Mouse (Mus musculus) stomach, postnatal 0 days (tissue): Measurements from ENCODE around the gene Cd300lf. TPM values are rescaled to one million over a fixed set of nuclear protein-coding genes. Genes with fewer than 3 reads are reported as not detected.

Experiments used
- ATAC-seq: fragments of 200-750 bp; cut with Nextera tagmentation; 2 replicates; pipeline ENCODE4 v1.8.0; 2017; ENCODE audit not compliant: low FRiP score, low TSS enrichment
- DNase-seq: peaks from one replicate; pipeline ENCODE4 v3.0.0-alpha.2; 2016; ENCODE audit warnings: low spot score
- H3K27ac ChIP-seq: fragments of 300-500 bp; sonication (generic); replicated peaks from 2 replicates; pipeline ENCODE4 v1.5.1; 2014; ENCODE audit warnings: mild to moderate bottlenecking, control low read depth
- H3K27me3 ChIP-seq: fragments of 300-500 bp; sonication (generic); 2 replicates; pipeline ENCODE4 v1.6.1; 2014; ENCODE audit warnings: low read length; ENCODE audit not compliant: control insufficient read depth, insufficient read depth
- H3K36me3 ChIP-seq: fragments of 300-500 bp; sonication (generic); 2 replicates; pipeline ENCODE4 v1.6.1; 2014; ENCODE audit warnings: low read length, mixed read lengths; ENCODE audit not compliant: control insufficient read depth, insufficient read depth
- H3K4me1 ChIP-seq: fragments of 300-500 bp; sonication (generic); replicated peaks from 2 replicates; pipeline ENCODE4 v1.6.1; 2014; ENCODE audit warnings: antibody characterized with exemption; ENCODE audit not compliant: control insufficient read depth, insufficient read depth
- H3K4me2 ChIP-seq: fragments of 300-500 bp; sonication (generic); replicated peaks from 2 replicates; pipeline ENCODE4 v1.6.1; 2014; ENCODE audit warnings: low read depth, mild to moderate bottlenecking, control low read depth, moderate library complexity
- H3K4me3 ChIP-seq: fragments of 300-500 bp; sonication (generic); 2 replicates; pipeline ENCODE4 v1.5.1; 2014; ENCODE audit warnings: low read depth, low read length, control low read depth
- H3K9ac ChIP-seq: fragments of 300-500 bp; sonication (generic); 2 replicates; pipeline ENCODE4 v1.6.1; 2014; ENCODE audit warnings: mild to moderate bottlenecking, low read length, control low read depth, mixed read lengths
- H3K9me3 ChIP-seq: fragments of 300-500 bp; sonication (generic); 2 replicates; pipeline ENCODE4 v1.6.1; 2016; ENCODE audit warnings: low read length; ENCODE audit not compliant: control insufficient read depth
- CTCF ChIP-seq: IDR thresholded peaks from 2 replicates; pipeline ENCODE4 v1.5.1; 2016; ENCODE audit warnings: antibody characterized with exemption, low read depth, mild to moderate bottlenecking, moderate library complexity
- EP300 ChIP-seq: optimal IDR thresholded peaks from 2 replicates; pipeline ENCODE3; 2016; ENCODE audit warnings: antibody characterized with exemption
- WGBS: fragments of 180-500 bp; shearing (Covaris S2); extraction: QIAGEN DNeasy Blood & Tissue Kit; methylation state at CpG from one replicate; pipeline ENCODE4 v1.1.7; 2014; 5-methylcytosine and 5-hydroxymethylcytosine counted together
- polyA plus RNA-seq: library from polyadenylated mRNA; unstranded; fragments of >200 nt; fragmentation: Nextera tagmentation; extraction: Ambion mirVana; gene quantifications from 2 replicates; pipeline ENCODE4 v1.2.1, GENCODE M21; 2015

The Cd300lf gene
- polyA plus RNA-seq, 1 experiment from 2014 or later, result 0.47 TPM

GRCm38 (mm10) chr11:115150741-115151254 is 17.0 kb upstream of the Cd300lf start:
- no peak overlapping the region for H3K4me3 ChIP-seq
- ATAC-seq (no peak), DNase-seq (no peak)
- no peaks in the 10 kb centered on the region for H3K9me3 ChIP-seq
- WGBS, result 57% methylated on average over 6 of the region's 6 CpGs
- no peak overlapping the region for H3K27ac ChIP-seq
- no peaks in the 10 kb centered on the region for H3K27me3 ChIP-seq
- TF ChIP-seq EP300, result no peak
- no peak for TF ChIP-seq CTCF
- no peaks in the 10 kb centered on the region for H3K36me3 ChIP-seq
- H3K4me1 ChIP-seq, result no peaks in the 10 kb centered on the region
- no peak overlapping the region for H3K4me2 ChIP-seq
- H3K9ac ChIP-seq, result no peak overlapping the region

- H3K27ac ChIP-seq, result no peak overlapping the region
- TF ChIP-seq EP300 (no peak), CTCF (no peak)
- no peak for DNase-seq
- H3K9me3 ChIP-seq, result no peaks in the 10 kb centered on the region
- H3K36me3 ChIP-seq, result no peaks in the 10 kb centered on the region
- H3K4me1 ChIP-seq, result no peaks in the 10 kb centered on the region
- 74% methylated on average over 4 of the region's 4 CpGs for WGBS
- ATAC-seq, result no peak
- no peaks in the 10 kb centered on the region for H3K27me3 ChIP-seq
- no peak overlapping the region for H3K9ac ChIP-seq
- H3K4me3 ChIP-seq, result no peak overlapping the region
- H3K4me2 ChIP-seq, result no peak overlapping the region
These were observed 14.0 kb upstream of the Cd300lf start for GRCm38 (mm10) chr11:115147813-115148212.

GRCm38 (mm10) chr11:115141970-115142369 is 8.2 kb upstream of the Cd300lf start:
- Histone ChIP-seq H3K36me3 (no peaks in the 10 kb centered on the region), H3K27me3 (no peaks in the 10 kb centered on the region), H3K4me1 (no peaks in the 10 kb centered on the region), H3K4me2 (no peak overlapping the region), H3K4me3 (no peak overlapping the region), H3K27ac (no peak overlapping the region), H3K9ac (no peak overlapping the region), H3K9me3 (no peaks in the 10 kb centered on the region)
- TF ChIP-seq CTCF (no peak), EP300 (no peak)
- 76% methylated on average over 2 of the region's 2 CpGs for WGBS
- DNase-seq (no peak), ATAC-seq (no peak)

- Histone ChIP-seq H3K36me3 (no peaks in the 10 kb centered on the region), H3K9me3 (no peaks in the 10 kb centered on the region), H3K4me3 (no peak overlapping the region), H3K4me2 (no peak overlapping the region), H3K4me1 (no peaks in the 10 kb centered on the region), H3K9ac (no peak overlapping the region), H3K27me3 (no peaks in the 10 kb centered on the region), H3K27ac (no peak overlapping the region)
- WGBS, result 76% methylated on average over 5 of the region's 5 CpGs
- TF ChIP-seq CTCF, result no peak
- TF ChIP-seq EP300, result no peak
- peak; percentile 51; the same call in 1 of the 2 replicates for ATAC-seq
- DNase-seq, result no peak
These were observed 4.9 kb upstream of the Cd300lf start for GRCm38 (mm10) chr11:115138597-115139262.

GRCm38 (mm10) chr11:115131768-115132381 is 1.9 kb downstream of the Cd300lf start:
- Histone ChIP-seq H3K9ac (no peak overlapping the region), H3K27me3 (no peaks in the 10 kb centered on the region), H3K9me3 (no peaks in the 10 kb centered on the region), H3K4me2 (no peak overlapping the region), H3K4me3 (no peak overlapping the region), H3K36me3 (no peaks in the 10 kb centered on the region), H3K27ac (no peak overlapping the region), H3K4me1 (no peaks in the 10 kb centered on the region)
- 73% methylated on average over 8 of the region's 8 CpGs for WGBS
- ATAC-seq (no peak), DNase-seq (no peak)
- TF ChIP-seq CTCF, result no peak
- TF ChIP-seq EP300, result no peak

GRCm38 (mm10) chr11:115129508-115130126 is 4.2 kb downstream of the Cd300lf start:
- ATAC-seq (no peak), DNase-seq (no peak)
- TF ChIP-seq EP300, result no peak
- no peak for TF ChIP-seq CTCF
- 84% methylated on average over 13 of the region's 13 CpGs for WGBS
- Histone ChIP-seq H3K36me3 (no peaks in the 10 kb centered on the region), H3K9ac (no peak overlapping the region), H3K9me3 (no peaks in the 10 kb centered on the region), H3K27ac (no peak overlapping the region), H3K4me3 (no peak overlapping the region), H3K4me2 (no peak overlapping the region), H3K4me1 (no peaks in the 10 kb centered on the region), H3K27me3 (no peaks in the 10 kb centered on the region)
